Mouse (Mus musculus): ENCODE measurements around the gene Nhs. TPM values are rescaled to one million over a fixed set of nuclear protein-coding genes. Genes with fewer than 3 reads are reported as not detected.
A peak's percentile ranks its signal among the peaks of the same experiment; 100 is the strongest.

Nhs gene
- polyA plus RNA-seq, 1 experiment from 2014 or later = 2.8 TPM

- Histone ChIP-seq H3K4me1 (ENCODE audit: control insufficient read depth, insufficient read depth, low read length) (no peaks in the 10 kb centered on the region), H3K9ac (ENCODE audit: low read length) (no peak overlapping the region), H3K4me3 (ENCODE audit: low read depth, low read length) (no peak overlapping the region), H3K27ac (ENCODE audit: low read depth, low read length) (no peak overlapping the region), H3K27me3 (ENCODE audit: control insufficient read depth, insufficient read depth, low read length) (peaks cover 6% of the 10 kb centered on the region; the same call in 1 of the 2 replicates), H3K9me3 (ENCODE audit: control insufficient read depth, low read length) (no peaks in the 10 kb centered on the region), H3K4me2 (ENCODE audit: low read depth) (no peak overlapping the region), H3K36me3 (ENCODE audit: control insufficient read depth, insufficient read depth, low read length) (no peaks in the 10 kb centered on the region)
- WGBS = 79% methylated on average over 3 of the region's 3 CpGs
- ATAC-seq (ENCODE audit: insufficient read depth, low FRiP score, low TSS enrichment) = no peak
- no peak for DNase-seq (ENCODE audit: low spot score)
Observed at GRCm38 (mm10) chrX:161971961-161972502, 187.5 kb downstream of the Nhs start.

- no peaks in the 10 kb centered on the region for H3K36me3 ChIP-seq (ENCODE audit: control insufficient read depth, insufficient read depth, low read length)
- no peaks in the 10 kb centered on the region for H3K4me1 ChIP-seq (ENCODE audit: control insufficient read depth, insufficient read depth, low read length)
- no peak overlapping the region for H3K4me3 ChIP-seq (ENCODE audit: low read depth, low read length)
- H3K9me3 ChIP-seq (ENCODE audit: control insufficient read depth, low read length) = no peaks in the 10 kb centered on the region
- no peak overlapping the region for H3K27ac ChIP-seq (ENCODE audit: low read depth, low read length)
- no peak overlapping the region for H3K9ac ChIP-seq (ENCODE audit: low read length)
- peaks cover 5% of the 10 kb centered on the region; the same call in 1 of the 2 replicates for H3K27me3 ChIP-seq (ENCODE audit: control insufficient read depth, insufficient read depth, low read length)
- no peak for DNase-seq (ENCODE audit: low spot score)
- no peak for ATAC-seq (ENCODE audit: insufficient read depth, low FRiP score, low TSS enrichment)
- WGBS = 88% methylated on average over 1 of the region's 1 CpGs
- H3K4me2 ChIP-seq (ENCODE audit: low read depth) = no peak overlapping the region
Observed at GRCm38 (mm10) chrX:161971131-161971530, 188.4 kb downstream of the Nhs start.

GRCm38 (mm10) chrX:161967692-161968091 is 191.8 kb downstream of the Nhs start:
- H3K9me3 ChIP-seq (ENCODE audit: control insufficient read depth, low read length) = no peaks in the 10 kb centered on the region
- DNase-seq (ENCODE audit: low spot score) = peak; percentile 19
- 32% methylated on average over 4 of the region's 4 CpGs for WGBS
- no peak overlapping the region for H3K4me2 ChIP-seq (ENCODE audit: low read depth)
- no peak overlapping the region for H3K27ac ChIP-seq (ENCODE audit: low read depth, low read length)
- no peaks in the 10 kb centered on the region for H3K4me1 ChIP-seq (ENCODE audit: control insufficient read depth, insufficient read depth, low read length)
- H3K27me3 ChIP-seq (ENCODE audit: control insufficient read depth, insufficient read depth, low read length) = no peaks in the 10 kb centered on the region
- no peak overlapping the region for H3K9ac ChIP-seq (ENCODE audit: low read length)
- ATAC-seq (ENCODE audit: insufficient read depth, low FRiP score, low TSS enrichment) = no peak
- no peak overlapping the region for H3K4me3 ChIP-seq (ENCODE audit: low read depth, low read length)
- H3K36me3 ChIP-seq (ENCODE audit: control insufficient read depth, insufficient read depth, low read length) = no peaks in the 10 kb centered on the region

- H3K9ac ChIP-seq (ENCODE audit: low read length) = no peak overlapping the region
- H3K27ac ChIP-seq (ENCODE audit: low read depth, low read length) = no peak overlapping the region
- H3K36me3 ChIP-seq (ENCODE audit: control insufficient read depth, insufficient read depth, low read length) = no peaks in the 10 kb centered on the region
- H3K4me2 ChIP-seq (ENCODE audit: low read depth) = no peak overlapping the region
- no peaks in the 10 kb centered on the region for H3K4me1 ChIP-seq (ENCODE audit: control insufficient read depth, insufficient read depth, low read length)
- no peak overlapping the region for H3K4me3 ChIP-seq (ENCODE audit: low read depth, low read length)
- ATAC-seq (ENCODE audit: insufficient read depth, low FRiP score, low TSS enrichment) (no peak), DNase-seq (ENCODE audit: low spot score) (no peak)
- no peaks in the 10 kb centered on the region for H3K9me3 ChIP-seq (ENCODE audit: control insufficient read depth, low read length)
- no peaks in the 10 kb centered on the region for H3K27me3 ChIP-seq (ENCODE audit: control insufficient read depth, insufficient read depth, low read length)
Observed at GRCm38 (mm10) chrX:161963372-161963771, 196.2 kb downstream of the Nhs start.

- Histone ChIP-seq H3K9ac (ENCODE audit: low read length) (no peak overlapping the region), H3K4me1 (ENCODE audit: control insufficient read depth, insufficient read depth, low read length) (no peaks in the 10 kb centered on the region), H3K27ac (ENCODE audit: low read depth, low read length) (no peak overlapping the region), H3K4me2 (ENCODE audit: low read depth) (no peak overlapping the region), H3K4me3 (ENCODE audit: low read depth, low read length) (no peak overlapping the region), H3K9me3 (ENCODE audit: control insufficient read depth, low read length) (no peaks in the 10 kb centered on the region), H3K36me3 (ENCODE audit: control insufficient read depth, insufficient read depth, low read length) (no peaks in the 10 kb centered on the region), H3K27me3 (ENCODE audit: control insufficient read depth, insufficient read depth, low read length) (no peaks in the 10 kb centered on the region)
- ATAC-seq (ENCODE audit: insufficient read depth, low FRiP score, low TSS enrichment) (no peak), DNase-seq (ENCODE audit: low spot score) (no peak)
- WGBS = 73% methylated on average over 1 of the region's 1 CpGs
Observed at GRCm38 (mm10) chrX:161962855-161963254, 196.7 kb downstream of the Nhs start.

GRCm38 (mm10) chrX:161961756-161962155 is 197.8 kb downstream of the Nhs start:
- Histone ChIP-seq H3K27me3 (ENCODE audit: control insufficient read depth, insufficient read depth, low read length) (no peaks in the 10 kb centered on the region), H3K4me1 (ENCODE audit: control insufficient read depth, insufficient read depth, low read length) (no peaks in the 10 kb centered on the region), H3K9me3 (ENCODE audit: control insufficient read depth, low read length) (no peaks in the 10 kb centered on the region), H3K27ac (ENCODE audit: low read depth, low read length) (no peak overlapping the region), H3K36me3 (ENCODE audit: control insufficient read depth, insufficient read depth, low read length) (no peaks in the 10 kb centered on the region), H3K4me2 (ENCODE audit: low read depth) (no peak overlapping the region), H3K9ac (ENCODE audit: low read length) (no peak overlapping the region), H3K4me3 (ENCODE audit: low read depth, low read length) (no peak overlapping the region)
- DNase-seq (ENCODE audit: low spot score) = no peak
- no peak for ATAC-seq (ENCODE audit: insufficient read depth, low FRiP score, low TSS enrichment)
- WGBS = 71% methylated on average over 6 of the region's 6 CpGs

GRCm38 (mm10) chrX:161961176-161961575 is 198.4 kb downstream of the Nhs start:
- H3K9me3 ChIP-seq (ENCODE audit: control insufficient read depth, low read length) = no peaks in the 10 kb centered on the region
- no peak overlapping the region for H3K4me3 ChIP-seq (ENCODE audit: low read depth, low read length)
- H3K9ac ChIP-seq (ENCODE audit: low read length) = no peak overlapping the region
- no peaks in the 10 kb centered on the region for H3K36me3 ChIP-seq (ENCODE audit: control insufficient read depth, insufficient read depth, low read length)
- 62% methylated on average over 4 of the region's 4 CpGs for WGBS
- no peak overlapping the region for H3K4me2 ChIP-seq (ENCODE audit: low read depth)
- H3K4me1 ChIP-seq (ENCODE audit: control insufficient read depth, insufficient read depth, low read length) = no peaks in the 10 kb centered on the region
- DNase-seq (ENCODE audit: low spot score) = no peak
- no peak for ATAC-seq (ENCODE audit: insufficient read depth, low FRiP score, low TSS enrichment)
- no peak overlapping the region for H3K27ac ChIP-seq (ENCODE audit: low read depth, low read length)
- no peaks in the 10 kb centered on the region for H3K27me3 ChIP-seq (ENCODE audit: control insufficient read depth, insufficient read depth, low read length)

GRCm38 (mm10) chrX:161952356-161952755 is 207.2 kb downstream of the Nhs start:
- Histone ChIP-seq H3K9me3 (ENCODE audit: control insufficient read depth, low read length) (no peaks in the 10 kb centered on the region), H3K4me2 (ENCODE audit: low read depth) (no peak overlapping the region), H3K36me3 (ENCODE audit: control insufficient read depth, insufficient read depth, low read length) (no peaks in the 10 kb centered on the region), H3K4me3 (ENCODE audit: low read depth, low read length) (no peak overlapping the region), H3K4me1 (ENCODE audit: control insufficient read depth, insufficient read depth, low read length) (no peaks in the 10 kb centered on the region), H3K27me3 (ENCODE audit: control insufficient read depth, insufficient read depth, low read length) (0 out of 2 replicates have a peak, but pooled peaks cover 3% of the 10 kb centered on the region), H3K27ac (ENCODE audit: low read depth, low read length) (no peak overlapping the region), H3K9ac (ENCODE audit: low read length) (no peak overlapping the region)
- DNase-seq (ENCODE audit: low spot score) (no peak), ATAC-seq (ENCODE audit: insufficient read depth, low FRiP score, low TSS enrichment) (no peak)

- 41% methylated on average over 4 of the region's 4 CpGs for WGBS
- H3K27me3 ChIP-seq (ENCODE audit: control insufficient read depth, insufficient read depth, low read length) = no peaks in the 10 kb centered on the region
- H3K4me2 ChIP-seq (ENCODE audit: low read depth) = no peak overlapping the region
- no peak overlapping the region for H3K27ac ChIP-seq (ENCODE audit: low read depth, low read length)
- no peak for ATAC-seq (ENCODE audit: insufficient read depth, low FRiP score, low TSS enrichment)
- no peaks in the 10 kb centered on the region for H3K36me3 ChIP-seq (ENCODE audit: control insufficient read depth, insufficient read depth, low read length)
- H3K4me1 ChIP-seq (ENCODE audit: control insufficient read depth, insufficient read depth, low read length) = no peaks in the 10 kb centered on the region
- peak; percentile 16 for DNase-seq (ENCODE audit: low spot score)
- no peak overlapping the region for H3K4me3 ChIP-seq (ENCODE audit: low read depth, low read length)
- no peak overlapping the region for H3K9ac ChIP-seq (ENCODE audit: low read length)
- H3K9me3 ChIP-seq (ENCODE audit: control insufficient read depth, low read length) = no peaks in the 10 kb centered on the region
Observed at GRCm38 (mm10) chrX:161943098-161943680, 216.3 kb downstream of the Nhs start.

Data from neural tube, embryonic 11.5 days (tissue).